Mouse (Mus musculus) thymus, adult 2 months (tissue): Measurements from ENCODE around the gene Rab7b.

ENCODE experiments used
- CTCF ChIP-seq: fragments of 200-500 bp; IDR thresholded peaks from 2 replicates; pipeline ENCODE4 v1.5.1; 2012; ENCODE audit warnings: mild to moderate bottlenecking, control low read depth, low read length, moderate library complexity, borderline replicate concordance; ENCODE audit not compliant: control insufficient read depth, poor library complexity, insufficient read depth; ENCODE audit errors: extremely low read depth
- POLR2A ChIP-seq: fragments of 200-500 bp; IDR thresholded peaks from 2 replicates; pipeline ENCODE4 v1.6.1; 2012; ENCODE audit warnings: mild to moderate bottlenecking, low read length, control low read depth, moderate library complexity; ENCODE audit not compliant: control insufficient read depth, poor library complexity, insufficient read depth; ENCODE audit errors: extremely low read depth

DNA sequence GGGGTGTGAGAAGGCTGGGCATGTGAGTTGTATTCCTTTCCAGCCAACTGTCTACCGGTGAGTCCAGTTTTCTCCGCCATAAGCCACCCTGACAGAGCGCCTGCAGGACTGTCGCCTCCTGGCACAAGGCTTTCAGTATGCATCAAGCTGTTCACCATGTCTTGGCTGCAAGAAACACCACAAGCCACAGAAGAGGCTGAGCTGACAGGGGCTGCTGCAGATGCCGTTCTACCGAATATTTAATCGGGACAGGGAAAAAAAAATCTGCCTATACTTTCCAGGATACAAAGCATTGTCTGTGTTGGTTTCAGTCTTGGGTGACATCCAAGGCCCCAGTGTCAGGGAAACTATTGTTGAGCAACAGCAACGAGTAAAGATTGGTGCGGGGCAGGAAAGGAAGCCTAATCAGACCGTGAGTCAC, 63.4 kb downstream of the Rab7b start:
- TF ChIP-seq CTCF (no peak), POLR2A (no peak)
